Mouse (Mus musculus) CH12.LX (cell line): ENCODE results near the gene Adamtsl5. TPM values are rescaled to one million over a fixed set of nuclear protein-coding genes. Genes with fewer than 3 reads are reported as not detected.
A peak's percentile ranks its signal among the peaks of the same experiment; 100 is the strongest.

ENCODE experiments used
- DNase-seq: peaks from one replicate; pipeline ENCODE4 v3.0.0-alpha.2; 2013; ENCODE audit errors: extremely low read depth
- H3K27ac ChIP-seq: 2 replicates; pipeline ENCODE4 v1.5.1; 2012; ENCODE audit warnings: low read depth, mild to moderate bottlenecking, control low read depth, moderate library complexity; ENCODE audit not compliant: insufficient read depth
- H3K27me3 ChIP-seq: replicated peaks from 2 replicates; pipeline ENCODE3; 2012; ENCODE audit warnings: inconsistent platforms
- H3K36me3 ChIP-seq, 2 experiments: replicated peaks in 1 of 2; 2 replicates each; pipeline versions ENCODE3 to v1.6.1; 2012; ENCODE audit warnings: inconsistent platforms in 1 of 2, low read length in 1 of 2, mild to moderate bottlenecking in 1 of 2, mixed read lengths in 1 of 2, moderate library complexity in 1 of 2; ENCODE audit not compliant: control insufficient read depth in 1 of 2, insufficient read depth in 1 of 2
- H3K4me1 ChIP-seq, 2 experiments: 2 replicates each; pipeline ENCODE4 v1.6.1; 2012; ENCODE audit warnings: inconsistent platforms in 1 of 2, moderate library complexity in 1 of 2; ENCODE audit not compliant: insufficient read depth in 2 of 2, control insufficient read depth in 1 of 2
- H3K4me2 ChIP-seq: 2 replicates; pipeline ENCODE4 v1.6.1; 2012; ENCODE audit warnings: low read depth, mild to moderate bottlenecking, control low read depth; ENCODE audit not compliant: poor library complexity, insufficient read depth, severe bottlenecking
- H3K4me3 ChIP-seq, 3 experiments: fragments of 150-350 bp in 1 of 3; sonication (generic) in 1 of 3; replicated peaks in 1 of 3; 2 replicates each; pipeline versions ENCODE3 to v1.5.1; 2011 to 2012; ENCODE audit warnings: low read depth in 2 of 3, low read length in 2 of 3, mild to moderate bottlenecking in 2 of 3, moderate library complexity in 2 of 3, control low read depth in 1 of 3, improper control_type of control experiment in 1 of 3, inconsistent platforms in 1 of 3, mixed read lengths in 1 of 3; ENCODE audit not compliant: poor library complexity in 1 of 3
- H3K79me2 ChIP-seq: replicated peaks from 2 replicates; pipeline ENCODE4 v1.6.1; 2012; ENCODE audit warnings: mild to moderate bottlenecking, moderate library complexity; ENCODE audit not compliant: control insufficient read depth, poor library complexity, insufficient read depth, severe bottlenecking; ENCODE audit errors: extremely low read depth
- H3K9ac ChIP-seq: 2 replicates; pipeline ENCODE4 v1.6.1; 2012; ENCODE audit warnings: low read depth, mild to moderate bottlenecking, control low read depth, moderate library complexity; ENCODE audit not compliant: insufficient read depth
- H3K9me3 ChIP-seq: replicated peaks from 2 replicates; pipeline ENCODE3; 2012; ENCODE audit warnings: low read length, inconsistent platforms, mixed read lengths
- BHLHE40 ChIP-seq: IDR thresholded peaks from 2 replicates; pipeline ENCODE4 v1.6.1; 2011; ENCODE audit warnings: mild to moderate bottlenecking, low read depth, low read length, improper control_type of control experiment
- CHD2 ChIP-seq: IDR thresholded peaks from 2 replicates; pipeline ENCODE4 v1.6.1; 2011; ENCODE audit warnings: low read length, improper control_type of control experiment
- CTCF ChIP-seq, 2 experiments: IDR thresholded peaks in 1 of 2; conservative IDR thresholded peaks in 1 of 2; 2 replicates each; pipeline ENCODE4 v1.5.1; 2011 to 2012; ENCODE audit warnings: low read depth in 2 of 2, low read length in 2 of 2, improper control_type of control experiment in 1 of 2, inconsistent platforms in 1 of 2, mild to moderate bottlenecking in 1 of 2, moderate library complexity in 1 of 2
- ETS1 ChIP-seq: conservative IDR thresholded peaks from 2 replicates; pipeline ENCODE4 v1.6.1; 2012; ENCODE audit warnings: low read depth, mild to moderate bottlenecking, inconsistent platforms, low read length, improper control_type of control experiment, moderate library complexity
- JUN ChIP-seq: IDR thresholded peaks from 2 replicates; pipeline ENCODE4 v1.6.1; 2011; ENCODE audit warnings: low read depth, mild to moderate bottlenecking, low read length, improper control_type of control experiment, moderate library complexity; ENCODE audit not compliant: insufficient read depth
- KAT2A ChIP-seq: IDR thresholded peaks from 2 replicates; pipeline ENCODE4 v1.6.1; 2012; ENCODE audit warnings: low read length, improper control_type of control experiment, inconsistent platforms; ENCODE audit not compliant: insufficient replicate concordance
- MAX ChIP-seq: IDR thresholded peaks from 2 replicates; pipeline ENCODE4 v1.6.1; 2011; ENCODE audit warnings: low read length, improper control_type of control experiment
- MAZ ChIP-seq: IDR thresholded peaks from 2 replicates; pipeline ENCODE4 v1.6.1; 2012; ENCODE audit warnings: low read depth, mild to moderate bottlenecking, inconsistent platforms, low read length, improper control_type of control experiment, moderate library complexity
- MXI1 ChIP-seq: IDR thresholded peaks from 2 replicates; pipeline ENCODE4 v1.6.1; 2011; ENCODE audit warnings: mild to moderate bottlenecking, low read depth, low read length, improper control_type of control experiment
- NRF1 ChIP-seq: IDR thresholded peaks from 2 replicates; pipeline ENCODE4 v1.6.1; 2014; ENCODE audit warnings: low read depth, mild to moderate bottlenecking, inconsistent platforms, low read length, improper control_type of control experiment, moderate library complexity
- PAX5 ChIP-seq: IDR thresholded peaks from 2 replicates; pipeline ENCODE4 v1.6.1; 2012; ENCODE audit warnings: low read length, inconsistent platforms, mixed read lengths
- POLR2A ChIP-seq: IDR thresholded peaks from 2 replicates; pipeline ENCODE4 v1.6.1; 2011; ENCODE audit warnings: low read depth, mild to moderate bottlenecking, improper control_type of control experiment, low read length
- POLR2AphosphoS2 ChIP-seq: IDR thresholded peaks from 2 replicates; pipeline ENCODE4 v1.6.1; 2011; ENCODE audit warnings: low read depth, low read length, improper control_type of control experiment
- RAD21 ChIP-seq: IDR thresholded peaks from 2 replicates; pipeline ENCODE4 v1.6.1; 2011; ENCODE audit warnings: low read depth, mild to moderate bottlenecking, low read length, improper control_type of control experiment, moderate library complexity
- SIN3A ChIP-seq: IDR thresholded peaks from 2 replicates; pipeline ENCODE4 v1.6.1; 2012; ENCODE audit warnings: low read length, improper control_type of control experiment, inconsistent platforms
- SMC3 ChIP-seq: IDR thresholded peaks from 2 replicates; pipeline ENCODE4 v1.6.1; 2011; ENCODE audit warnings: low read depth, low read length, improper control_type of control experiment
- TBP ChIP-seq: conservative IDR thresholded peaks from 2 replicates; pipeline ENCODE4 v1.6.1; 2011; ENCODE audit warnings: low read depth, low read length, improper control_type of control experiment
- TCF12 ChIP-seq: IDR thresholded peaks from 2 replicates; pipeline ENCODE4 v1.6.1; 2014; ENCODE audit warnings: low read depth, mild to moderate bottlenecking, inconsistent platforms, low read length, improper control_type of control experiment
- USF1 ChIP-seq: IDR thresholded peaks from 2 replicates; pipeline ENCODE4 v1.6.1; 2014; ENCODE audit warnings: low read depth, mild to moderate bottlenecking, inconsistent platforms, low read length, improper control_type of control experiment
- USF2 ChIP-seq: conservative IDR thresholded peaks from 2 replicates; pipeline ENCODE4 v1.6.1; 2011; ENCODE audit warnings: low read depth, low read length, improper control_type of control experiment
- ZMIZ1 ChIP-seq: IDR thresholded peaks from 2 replicates; pipeline ENCODE4 v1.6.1; 2012; ENCODE audit warnings: low read depth, mild to moderate bottlenecking, inconsistent platforms, low read length, improper control_type of control experiment
- ZNF384 ChIP-seq: IDR thresholded peaks from 2 replicates; pipeline ENCODE4 v1.6.1; 2012; ENCODE audit warnings: low read depth, low read length, improper control_type of control experiment, inconsistent platforms
- dilution Hi-C: fragments of 300-500 bp; cut with MboI; formaldehyde crosslinking; loops from 2 replicates; pipeline ENCODE4 v1.14.3; 2020; ENCODE audit warnings: low sequenced_read_pairs; ENCODE audit not compliant: extremely low pct_unique_long_range_greater_than_20kb, extremely low pct_ligation_motif_present
- in situ Hi-C: fragments of 300-500 bp; cut with MboI; formaldehyde crosslinking; loops from 3 replicates; pipeline ENCODE4 v1.14.3; 2019; ENCODE audit warnings: low sequenced_read_pairs, low pct_ligation_motif_present, low pct_unique_long_range_greater_than_20kb, mixed read lengths
- polyA plus RNA-seq: library from polyadenylated mRNA; unstranded; fragments of >175 nt; gene quantifications from 2 replicates; pipeline ENCODE4 v1.2.1, GENCODE M21; 2012; ENCODE audit warnings: low read depth; ENCODE audit not compliant: insufficient read length
- total RNA-seq, 2 experiments: library from RNA; depleted of rRNA; stranded (reverse); fragments of 300-350 nt in 1 of 2; fragments of >200 nt in 1 of 2; gene quantifications; 2 replicates each; pipeline ENCODE4 v1.2.3; 2012 to 2014

Adamtsl5 gene
- total and polyA plus RNA-seq, 3 experiments = 0.16 to 0.55 (median 0.27) TPM

DNA sequence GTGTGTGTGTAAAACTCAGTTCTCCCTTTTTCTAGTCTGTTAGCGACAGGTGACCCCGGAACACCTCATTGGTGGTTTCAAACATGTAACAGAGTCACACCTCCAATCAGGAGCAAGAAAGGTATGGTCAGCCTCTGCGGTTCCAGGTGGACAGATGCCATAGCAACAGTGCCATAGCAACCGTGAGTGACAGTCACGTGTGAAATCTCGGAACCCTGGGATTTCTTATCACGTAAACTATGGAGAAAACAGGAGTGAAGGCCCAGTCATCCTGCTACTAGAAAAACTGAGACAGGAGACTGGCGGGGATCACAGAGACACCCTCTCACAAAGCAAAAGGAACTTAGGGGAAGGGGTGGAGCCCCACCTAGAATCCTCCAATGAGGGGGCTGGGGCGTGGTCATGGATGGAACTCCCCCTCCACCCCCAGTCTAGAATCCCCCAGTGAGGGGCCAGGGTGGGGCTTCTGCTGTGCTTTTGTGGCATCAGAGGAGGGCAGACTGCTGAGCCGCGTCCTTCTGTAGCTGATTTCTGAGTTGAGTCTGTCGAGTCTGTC lies 23.3 kb upstream of the Adamtsl5 start:
- Histone ChIP-seq H3K27ac (no peak overlapping the region), H3K4me2 (peak overlapping the region; percentile 27; the same call in 1 of the 2 replicates), H3K79me2 (no peaks in the 10 kb centered on the region), H3K9ac (no peak overlapping the region), H3K4me3 (peak overlapping the region; percentile 8 to 50 (median 47)), H3K9me3 (peaks cover 9% of the 10 kb centered on the region), H3K36me3 (no peaks in the 10 kb centered on the region), H3K27me3 (peaks cover 27% of the 10 kb centered on the region), H3K4me1 (peaks cover 6 to 15% of the 10 kb centered on the region in 2 experiments)
- dilution Hi-C loops = no loop called here
- in situ Hi-C loops = loop anchor here (5.0 kb wide), 1 partner anchor 136 kb away; no protein-coding TSS in a partner anchor
- 0 out of 2 replicates have a peak, but pooled peaks have one; percentile 24 for TF ChIP-seq TCF12
- TF ChIP-seq CHD2 = peak; percentile 98
- peak; percentile 97 for TF ChIP-seq MXI1
- peak; percentile 93 for TF ChIP-seq BHLHE40
- no peak for TF ChIP-seq JUN
- no peak for TF ChIP-seq PAX5
- TF ChIP-seq TBP = no peak
- no peak for TF ChIP-seq NRF1
- peak; percentile 57 for TF ChIP-seq POLR2A
- TF ChIP-seq USF2 = peak; percentile 49
- peak; percentile 44 for TF ChIP-seq USF1
- peak; percentile 30; the same call in 1 of the 2 replicates for TF ChIP-seq SIN3A
- TF ChIP-seq ZNF384 = no peak
- TF ChIP-seq MAZ = peak; percentile 81; the same call in 1 of the 2 replicates
- no peak; the same call in 1 of the 2 replicates for TF ChIP-seq MAX
- TF ChIP-seq ZMIZ1 = no peak
- no peak for TF ChIP-seq KAT2A
- no peak; the same call in none of the 2 replicates for TF ChIP-seq ETS1
- peak; percentile 92 for DNase-seq

DNA sequence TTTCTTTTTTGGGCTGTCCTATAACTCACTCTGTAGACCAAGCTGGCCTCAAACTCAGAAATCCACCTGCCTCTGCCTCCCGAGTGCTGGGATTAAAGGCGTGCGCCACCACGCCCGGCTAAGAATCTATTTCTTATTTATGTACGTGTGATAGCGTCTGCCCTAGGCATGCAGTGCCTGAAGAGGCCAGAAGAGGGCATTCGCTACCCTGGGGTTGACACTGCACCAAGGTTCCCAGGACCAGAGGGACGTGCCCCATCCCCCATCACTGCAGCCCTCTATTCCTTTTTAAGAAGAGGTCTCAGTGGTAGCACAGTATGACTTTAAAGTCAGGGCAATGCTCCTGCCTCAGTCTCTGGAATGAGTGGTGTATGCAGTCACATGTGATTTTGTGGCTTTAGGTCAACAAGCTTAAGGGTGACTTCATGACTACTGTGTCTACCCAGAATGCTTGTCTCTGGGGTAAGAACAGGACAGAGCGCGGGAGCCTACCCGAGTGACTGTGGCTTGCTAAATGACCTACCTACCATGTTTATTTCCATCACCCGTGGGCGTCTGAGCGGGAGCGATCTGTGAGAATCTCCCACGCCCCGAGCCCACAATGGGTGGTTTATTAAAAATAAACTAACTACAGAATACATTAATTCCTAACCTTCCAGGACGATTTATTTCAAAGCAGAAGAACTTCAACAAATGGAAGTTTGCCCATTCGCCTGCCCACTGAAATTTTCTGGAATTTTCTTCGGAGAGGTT lies 22.0 kb upstream of the Adamtsl5 start:
- Histone ChIP-seq H3K4me1 (peaks cover 6 to 15% of the 10 kb centered on the region in 2 experiments), H3K27ac (no peak overlapping the region), H3K4me2 (no peak overlapping the region), H3K9ac (no peak overlapping the region), H3K4me3 (no peak overlapping the region), H3K9me3 (peaks cover 9% of the 10 kb centered on the region), H3K79me2 (no peaks in the 10 kb centered on the region), H3K27me3 (peaks cover 39% of the 10 kb centered on the region), H3K36me3 (no peaks in the 10 kb centered on the region)
- TF ChIP-seq POLR2AphosphoS2 = no peak
- TF ChIP-seq CTCF (conservative IDR thresholded peaks at IDR 0.05 in 1 of 2, IDR thresholded peaks at IDR 0.05 in 1 of 2; ENCODE audit: low read depth in 2 of 2, low read length in 2 of 2) = peak; percentile 41 to 56; a peak in 3 of 4 replicates
- peak; percentile 39 for TF ChIP-seq SMC3
- peak; percentile 33 for TF ChIP-seq RAD21
- dilution Hi-C loops (no loop called here), in situ Hi-C loops (loop anchor here (5.0 kb wide), 1 partner anchor 137 kb away; no protein-coding TSS in a partner anchor)
- no peak for DNase-seq
